In the genomic region with DNA sequence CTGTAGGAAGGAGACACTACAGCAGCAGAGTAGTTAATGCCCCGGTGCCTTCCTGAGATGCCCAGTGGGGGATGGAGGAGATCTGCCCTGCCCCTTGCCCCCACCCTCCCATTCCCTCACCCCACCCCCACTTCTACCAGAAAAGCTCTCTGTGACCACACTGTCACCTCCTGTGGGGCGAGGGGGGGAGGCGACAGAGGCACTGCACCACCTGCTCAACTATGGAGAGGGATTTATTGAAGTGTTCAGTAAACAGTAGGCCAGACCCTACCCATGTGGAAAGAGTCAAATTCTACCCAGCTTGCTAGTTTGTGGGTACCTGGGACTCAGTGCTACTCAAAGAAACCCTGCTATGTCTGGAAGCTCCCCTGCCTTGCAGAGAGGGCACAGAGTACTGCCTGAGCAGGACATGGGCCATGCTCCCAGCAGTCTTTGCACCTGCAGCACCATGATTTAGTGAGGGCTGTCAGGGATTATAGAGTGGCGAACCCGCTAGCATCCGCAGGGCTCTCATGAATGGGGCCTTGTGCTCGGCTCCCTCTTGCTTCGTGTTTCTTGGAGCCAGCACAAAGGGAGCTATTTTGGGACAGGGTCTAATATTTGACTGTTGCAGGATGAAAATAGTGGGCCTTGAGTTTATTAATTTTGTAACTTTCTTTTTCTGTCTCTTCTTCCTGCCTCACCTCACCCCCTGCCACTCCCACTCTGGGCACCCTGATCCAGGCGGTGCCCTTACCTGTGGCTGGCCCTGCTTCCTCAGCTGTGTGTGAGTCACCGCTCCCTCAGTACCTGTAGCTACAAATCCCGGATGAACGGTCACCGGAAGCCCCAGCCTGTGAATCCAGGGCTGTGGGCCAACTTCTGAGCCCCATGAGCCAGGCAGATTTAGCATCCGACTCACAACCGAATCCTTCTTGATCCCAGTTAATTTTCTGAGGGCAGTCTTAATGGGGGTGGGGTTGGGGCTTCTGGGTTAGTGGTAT, we compare ENCODE assay signal across 13 mouse cellular contexts.
DNase-seq lines count a peak whose midpoint lies in the region; ATAC-seq lines count a peak whose summit lies in the region.
"Had no signal": no experiment of that assay in that cellular context is flagged by ENCODE, and none has a peak within 500 bp of the region (broad histone marks: within the 10 kb centered on the region; RNA-seq: fewer than 3 reads in every experiment).

No protein-coding gene starts in this region.

- peaks cover 6% of the 10 kb centered on the region; the same call in 1 of the 2 replicates for H3K4me1 ChIP-seq in embryonic facial prominence, embryonic 12.5 days
- H3K4me1 ChIP-seq in embryonic facial prominence, embryonic 10.5 days = peaks cover 30% of the 10 kb centered on the region
- H3K4me1 ChIP-seq in limb, embryonic 13.5 days = peaks cover 15% of the 10 kb centered on the region
- 0 out of 2 replicates have a peak, but pooled peaks cover 5% of the 10 kb centered on the region for H3K4me1 ChIP-seq in stomach, embryonic 14.5 days (ENCODE audit: control insufficient read depth, insufficient read depth, low read length)

- 0 out of 2 replicates have a peak, but pooled peaks have one; percentile 17 for ATAC-seq in embryonic facial prominence, embryonic 12.5 days (ENCODE audit: insufficient number of reproducible peaks, insufficient read depth, low FRiP score, low TSS enrichment)
- ATAC-seq in limb, embryonic 13.5 days (ENCODE audit: low FRiP score, low read depth) = peak; percentile 60
- 0 out of 2 replicates have a peak, but pooled peaks have one; percentile 53 for ATAC-seq in stomach, embryonic 14.5 days (ENCODE audit: insufficient number of reproducible peaks, insufficient read depth, low FRiP score, low read depth)
- ATAC-seq: liver, postnatal 0 days had no signal

- no peaks in the 10 kb centered on the region for H3K36me3 ChIP-seq in embryonic facial prominence, embryonic 12.5 days
- H3K36me3 ChIP-seq in embryonic facial prominence, embryonic 10.5 days (replicated peaks) = no peaks in the 10 kb centered on the region
- H3K36me3 ChIP-seq in limb, embryonic 13.5 days = no peaks in the 10 kb centered on the region
- H3K36me3 ChIP-seq in stomach, embryonic 14.5 days (ENCODE audit: control insufficient read depth, insufficient read depth, low read length) = no peaks in the 10 kb centered on the region

- no peaks in the 10 kb centered on the region; the same call in 1 of the 2 replicates for H3K9me3 ChIP-seq in embryonic facial prominence, embryonic 12.5 days
- H3K9me3 ChIP-seq in embryonic facial prominence, embryonic 10.5 days = no peaks in the 10 kb centered on the region
- 0 out of 2 replicates have a peak, but pooled peaks cover 4% of the 10 kb centered on the region for H3K9me3 ChIP-seq in limb, embryonic 13.5 days
- H3K9me3 ChIP-seq in stomach, embryonic 14.5 days (ENCODE audit: control insufficient read depth, low read depth, low read length) = no peaks in the 10 kb centered on the region

- H3K4me2 ChIP-seq in embryonic facial prominence, embryonic 12.5 days (replicated peaks) = no peak overlapping the region
- peak overlapping the region; percentile 27; the same call in 1 of the 2 replicates for H3K4me2 ChIP-seq in limb, embryonic 13.5 days (replicated peaks)
- no peak overlapping the region for H3K4me2 ChIP-seq in stomach, embryonic 14.5 days (replicated peaks; ENCODE audit: low read depth, low read length)

- no peak overlapping the region for H3K4me3 ChIP-seq in embryonic facial prominence, embryonic 12.5 days
- H3K4me3 ChIP-seq in embryonic facial prominence, embryonic 10.5 days = no peak overlapping the region
- H3K4me3 ChIP-seq in limb, embryonic 13.5 days = no peak overlapping the region
- no peak overlapping the region for H3K4me3 ChIP-seq in stomach, embryonic 14.5 days (ENCODE audit: low read depth, low read length)
- H3K4me3 ChIP-seq: myocyte had no signal

- no peak for DNase-seq in embryonic facial prominence, embryonic 10.5 days (ENCODE audit: low spot score)
- DNase-seq in thymus, postnatal 0 days (ENCODE audit: low spot score) = peak; percentile 26
- no peak for DNase-seq in thymus, adult 18-20 months
- no peak for DNase-seq in adrenal gland, adult 18-20 months (ENCODE audit: low spot score in 2 of 2)
- no peak for DNase-seq in spleen, postnatal 4 days (ENCODE audit: low spot score in 2 of 2)
- DNase-seq: gastrocnemius, postnatal 25 days; heart, postnatal 14 days; kidney, adult 9 months; liver, postnatal 0 days had no signal

- H3K27ac ChIP-seq in embryonic facial prominence, embryonic 12.5 days = peak overlapping the region; percentile 55; the same call in 1 of the 2 replicates
- H3K27ac ChIP-seq in embryonic facial prominence, embryonic 10.5 days (replicated peaks) = no peak overlapping the region; the same call in 1 of the 2 replicates
- peak overlapping the region; percentile 66; the same call in 1 of the 2 replicates for H3K27ac ChIP-seq in limb, embryonic 13.5 days
- H3K27ac ChIP-seq in stomach, embryonic 14.5 days (ENCODE audit: low read length) = no peak overlapping the region

- no peak overlapping the region for H3K9ac ChIP-seq in embryonic facial prominence, embryonic 12.5 days
- H3K9ac ChIP-seq in limb, embryonic 13.5 days = no peak overlapping the region
- H3K9ac ChIP-seq in stomach, embryonic 14.5 days (replicated peaks; ENCODE audit: low read depth, low read length) = no peak overlapping the region
- H3K9ac ChIP-seq: liver, postnatal 0 days had no signal

- H3K27me3 ChIP-seq in embryonic facial prominence, embryonic 12.5 days = no peaks in the 10 kb centered on the region
- H3K27me3 ChIP-seq in embryonic facial prominence, embryonic 10.5 days (replicated peaks; ENCODE audit: low read depth, poor library complexity, severe bottlenecking) = no peaks in the 10 kb centered on the region
- peaks cover 12% of the 10 kb centered on the region; the same call in 1 of the 2 replicates for H3K27me3 ChIP-seq in limb, embryonic 13.5 days
- H3K27me3 ChIP-seq in stomach, embryonic 14.5 days (ENCODE audit: control insufficient read depth, insufficient read depth, low read length) = no peaks in the 10 kb centered on the region

- WGBS in embryonic facial prominence, embryonic 12.5 days = 58% methylated on average over 15 of the region's 15 CpGs
- 63% methylated on average over 15 of the region's 15 CpGs for WGBS in embryonic facial prominence, embryonic 10.5 days
- 41% methylated on average over 15 of the region's 15 CpGs for WGBS in limb, embryonic 13.5 days
- 50% methylated on average over 15 of the region's 15 CpGs for WGBS in stomach, embryonic 14.5 days

Comparison
In these comparisons a context has a peak if more than half of its experiments do, and no peak if none do; other contexts are left out.
1. H3K27ac ChIP-seq: peak in embryonic facial prominence, embryonic 12.5 days (single experiment) and limb, embryonic 13.5 days (single experiment); none in embryonic facial prominence, embryonic 10.5 days (single experiment) and stomach, embryonic 14.5 days (single experiment).
2. Peak in every context shown above with its lines, with median percentiles within 50 percentile points of each other: ATAC-seq.